Mouse (Mus musculus) embryo, embryonic 10 days (tissue): ENCODE measurements around the gene Gm3526.
"Not testable (repeated sequence)": the region's sequence is repeated elsewhere in the genome, so short reads cannot be mapped to it uniquely, and the experiment has no call there.

Experiments used
- DNase-seq: peaks from one replicate; pipeline ENCODE4 v3.0.0-alpha.2; 2015; ENCODE audit warnings: low spot score

Gene Gm3526

DNA sequence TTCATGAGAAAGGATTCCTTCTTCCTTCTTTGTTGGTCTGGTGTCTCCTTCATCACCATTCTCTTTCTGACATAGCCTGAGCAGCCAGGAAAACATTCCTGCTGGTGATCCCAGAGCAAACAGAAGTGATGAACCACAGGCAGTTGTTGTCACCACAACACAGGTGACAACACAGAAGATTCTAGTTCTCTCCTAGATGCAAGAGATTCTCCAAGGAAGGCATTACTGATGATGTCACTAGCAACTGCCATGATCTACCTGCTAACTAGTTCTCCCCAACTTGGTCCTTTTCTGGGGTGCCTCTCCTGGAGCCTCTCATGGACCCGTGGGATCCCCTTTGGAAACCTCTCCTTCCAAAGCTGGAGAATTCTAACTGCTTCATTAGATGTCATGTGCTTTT is at the start of gene Gm3526:
Gene Gm3526 (minus strand): TSS at position 101 of the 400 bp plus-strand sequence.
- not testable (repeated sequence) for DNase-seq
